Mouse (Mus musculus) urinary bladder, adult 18-20 months (tissue): ENCODE results near the gene H2afy2.

Source experiments
- DNase-seq, 2 experiments: peaks; one replicate each; pipeline ENCODE4 v3.0.0; 2022; ENCODE audit warnings: low spot score in 2 of 2, mixed read lengths in 2 of 2

The H2afy2 gene

GRCm38 (mm10) chr10:61783621-61784251, at the start of gene H2afy2:
Gene H2afy2, minus strand, starts transcription at chr10:61784147.
- peak; percentile 36 to 57 for DNase-seq

GRCm38 (mm10) chr10:61832713-61833112, 48.8 kb upstream of the H2afy2 start:
- no peak for DNase-seq

DNA sequence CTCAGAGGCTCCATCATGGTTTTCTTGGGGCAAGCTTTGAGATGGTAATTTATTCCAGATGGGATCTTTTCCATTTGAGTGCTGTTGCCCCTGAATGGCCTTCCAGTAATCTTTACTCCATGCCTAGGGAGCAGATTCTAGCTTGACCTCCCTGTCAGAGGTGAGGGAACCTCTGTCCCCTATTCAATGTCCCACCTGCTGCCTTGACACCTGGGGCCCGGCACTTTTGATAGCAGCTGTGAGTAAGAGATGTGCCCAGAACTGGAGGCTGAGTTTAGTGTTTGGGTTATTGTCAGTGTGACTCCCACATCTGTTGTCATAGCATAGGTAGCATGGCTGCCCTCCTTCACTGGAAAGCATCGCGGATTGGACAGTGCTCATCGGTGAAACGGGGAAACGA, 47.8 kb upstream of the H2afy2 start:
- no peak for DNase-seq

GRCm38 (mm10) chr10:61831251-61831650, 47.3 kb upstream of the H2afy2 start:
- no peak for DNase-seq

DNA sequence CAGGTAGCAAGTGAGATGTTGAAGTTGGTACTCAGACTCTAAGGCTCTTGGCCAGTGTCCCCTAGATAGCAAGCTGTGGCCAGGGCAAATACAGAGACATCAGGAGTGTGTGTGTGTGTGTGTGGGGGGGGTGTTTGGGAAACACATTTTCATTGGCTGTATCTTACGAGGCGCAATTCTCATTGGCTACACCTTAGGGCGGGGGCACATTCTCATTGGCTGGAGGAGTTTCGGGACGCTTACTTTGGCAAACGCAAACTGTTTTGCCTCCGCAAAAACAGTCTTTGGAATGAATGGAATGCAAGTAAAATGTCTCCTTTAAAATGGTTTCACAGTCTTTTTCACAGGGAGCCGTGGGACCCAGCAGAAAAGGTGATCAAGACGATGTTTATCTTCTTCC, 46.9 kb upstream of the H2afy2 start:
- DNase-seq, result no peak

- no peak for DNase-seq
Observed at GRCm38 (mm10) chr10:61829046-61829445, 45.1 kb upstream of the H2afy2 start.

GRCm38 (mm10) chr10:61827950-61828936, 44.3 kb upstream of the H2afy2 start:
- DNase-seq, result no peak

DNA sequence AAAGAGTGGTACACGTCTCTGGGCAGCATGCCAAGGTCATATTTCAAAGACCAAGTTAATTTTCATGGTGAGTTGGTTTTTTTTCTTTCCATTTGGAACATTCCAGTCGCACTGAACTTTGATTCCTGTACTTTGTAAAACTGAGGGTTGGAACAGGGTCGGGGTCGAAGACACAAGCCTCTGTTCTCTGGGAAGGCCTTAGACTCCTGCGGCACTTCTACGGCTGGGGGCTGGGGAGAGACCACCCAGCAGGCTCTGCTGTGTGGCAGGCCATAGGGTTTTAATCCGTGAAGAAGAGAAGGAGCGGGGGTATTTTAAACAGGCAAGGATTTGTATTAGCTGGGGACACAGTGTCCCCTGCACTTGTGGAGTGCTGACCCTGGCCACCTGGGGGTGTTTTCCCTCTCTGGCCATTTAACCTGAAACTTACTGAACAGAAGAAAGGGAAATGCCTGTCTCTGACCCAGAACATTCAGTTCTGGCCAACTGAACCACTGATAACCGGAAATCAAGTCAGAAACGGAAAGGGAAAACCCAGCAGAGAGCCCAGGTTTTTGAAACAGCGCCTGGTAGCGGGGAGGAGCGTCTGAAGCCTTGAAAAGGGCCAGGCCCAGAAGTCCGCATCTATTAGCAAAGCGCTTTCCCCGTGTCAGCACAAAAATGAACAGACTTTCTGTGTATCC, 42.9 kb upstream of the H2afy2 start:
- DNase-seq, result no peak

GRCm38 (mm10) chr10:61825979-61826752, 42.2 kb upstream of the H2afy2 start:
- no peak for DNase-seq

DNA sequence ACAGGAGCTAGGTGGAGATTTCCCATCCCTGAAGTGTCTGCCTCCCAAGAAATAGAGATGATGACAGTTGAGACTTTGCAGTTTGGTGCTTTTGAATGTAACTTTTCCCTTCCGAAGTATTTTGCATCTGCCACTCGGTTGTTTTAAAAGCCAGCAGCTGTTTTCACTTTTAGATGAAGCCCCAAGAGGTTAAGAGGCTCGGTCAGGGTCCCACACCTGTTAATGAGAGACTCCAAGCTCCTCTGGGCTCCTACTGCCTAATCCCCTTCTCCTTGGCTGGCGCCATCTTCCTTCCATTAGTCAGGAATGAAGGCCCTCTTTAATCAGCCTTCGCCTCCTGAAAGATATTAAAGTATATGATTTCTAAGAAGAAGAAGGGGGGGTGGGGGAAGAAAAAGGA, 41.6 kb upstream of the H2afy2 start:
- no peak for DNase-seq

GRCm38 (mm10) chr10:61823731-61824115, 39.8 kb upstream of the H2afy2 start:
- DNase-seq, result no peak

DNA sequence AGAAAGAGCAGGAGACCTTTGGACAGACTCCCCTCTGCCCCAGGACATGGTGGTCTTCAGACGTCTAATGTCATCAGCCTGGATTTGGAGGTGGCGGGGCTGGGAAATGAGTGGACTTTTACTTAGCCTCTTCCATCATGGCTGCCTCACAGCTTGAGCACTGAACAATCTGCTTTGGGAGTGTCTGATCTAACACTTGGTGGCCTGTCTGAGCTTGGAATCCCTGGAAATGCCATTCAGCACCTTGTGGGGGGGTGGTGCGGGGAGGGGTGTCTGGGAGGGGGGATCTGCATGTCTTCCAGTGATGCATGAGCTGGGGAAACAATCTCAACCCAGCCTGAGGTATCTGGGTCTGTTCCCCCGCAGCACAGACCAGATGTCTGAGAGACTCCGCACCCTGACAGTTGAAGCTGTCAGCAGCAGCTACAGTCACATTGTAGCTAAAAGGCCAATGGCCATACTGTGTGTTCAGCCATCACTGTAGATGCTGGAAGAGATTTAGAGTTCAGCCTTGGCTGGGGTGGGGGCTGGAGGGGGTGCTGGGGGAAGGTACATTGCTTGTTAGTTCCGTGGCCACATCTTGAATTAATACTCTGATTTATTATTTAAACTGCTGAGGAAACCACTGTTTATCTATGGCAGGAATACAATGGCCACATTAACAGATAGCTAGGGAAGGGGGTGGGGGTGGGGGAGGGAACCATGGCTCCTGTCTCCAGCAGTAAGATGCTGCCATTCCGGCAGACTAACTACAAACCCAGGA, 39.2 kb upstream of the H2afy2 start:
- DNase-seq, result no peak

GRCm38 (mm10) chr10:61820050-61820449, 36.1 kb upstream of the H2afy2 start:
- no peak for DNase-seq

DNA sequence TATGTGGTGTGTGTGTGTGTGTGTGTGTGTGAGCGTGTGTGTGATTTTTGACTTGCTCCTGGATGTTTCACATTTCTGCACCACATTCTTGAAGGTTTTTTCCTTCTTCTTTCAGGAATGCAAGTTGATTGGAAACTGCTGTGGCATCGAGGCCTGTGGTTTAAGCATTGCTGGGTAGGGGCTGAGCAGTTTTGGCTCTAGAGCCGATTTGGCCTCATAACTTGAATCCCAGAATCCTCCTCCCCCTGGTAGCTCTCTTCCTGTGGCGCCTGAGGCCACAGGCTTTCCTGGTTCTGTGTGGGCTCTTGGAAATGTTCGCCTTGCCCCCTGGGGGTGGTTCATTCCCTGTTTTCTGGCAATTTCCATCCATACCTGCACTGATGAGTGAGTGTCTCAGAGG, 28.0 kb upstream of the H2afy2 start:
- DNase-seq, result no peak

GRCm38 (mm10) chr10:61798133-61798576, 14.2 kb upstream of the H2afy2 start:
- no peak for DNase-seq

DNA sequence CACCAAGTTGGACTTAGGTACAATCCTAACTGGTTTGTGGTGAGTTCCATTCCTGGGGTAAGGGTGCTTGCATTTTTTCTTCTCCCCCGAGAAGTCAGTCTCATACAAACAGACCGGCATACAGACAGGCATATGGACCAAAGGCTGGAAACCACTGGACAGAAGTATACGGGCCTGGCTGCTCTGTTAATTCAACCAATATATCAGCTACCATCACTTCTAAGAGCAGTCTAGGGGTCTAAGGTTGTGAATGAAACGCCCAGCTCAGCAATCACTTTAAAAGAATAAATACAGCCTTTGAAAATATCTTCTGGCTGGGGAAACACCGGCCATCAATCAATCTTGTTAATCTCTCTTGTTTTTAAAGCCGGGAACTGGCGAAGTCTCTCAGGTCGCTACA, 11.5 kb upstream of the H2afy2 start:
- DNase-seq, result no peak

DNA sequence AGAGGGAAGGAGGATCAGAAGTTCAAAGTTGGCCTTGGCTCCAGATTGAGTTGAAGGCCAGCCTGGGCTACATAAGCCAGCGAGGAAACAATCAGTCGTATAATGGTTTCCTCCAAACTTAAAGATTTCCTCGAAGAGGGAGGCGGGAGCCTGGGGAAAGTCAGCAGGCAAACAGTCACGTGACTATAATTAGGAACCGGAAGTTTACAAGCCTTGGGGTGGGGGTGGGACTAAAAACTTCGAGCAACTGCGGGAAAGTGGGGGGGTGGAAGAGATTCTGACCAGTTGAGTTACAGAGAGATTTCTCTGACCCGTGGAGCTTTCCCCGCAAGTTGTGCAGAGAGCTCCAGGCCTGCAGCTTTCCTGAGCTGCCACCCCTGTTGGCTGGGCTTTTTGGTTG, 11.0 kb upstream of the H2afy2 start:
- no peak for DNase-seq

DNA sequence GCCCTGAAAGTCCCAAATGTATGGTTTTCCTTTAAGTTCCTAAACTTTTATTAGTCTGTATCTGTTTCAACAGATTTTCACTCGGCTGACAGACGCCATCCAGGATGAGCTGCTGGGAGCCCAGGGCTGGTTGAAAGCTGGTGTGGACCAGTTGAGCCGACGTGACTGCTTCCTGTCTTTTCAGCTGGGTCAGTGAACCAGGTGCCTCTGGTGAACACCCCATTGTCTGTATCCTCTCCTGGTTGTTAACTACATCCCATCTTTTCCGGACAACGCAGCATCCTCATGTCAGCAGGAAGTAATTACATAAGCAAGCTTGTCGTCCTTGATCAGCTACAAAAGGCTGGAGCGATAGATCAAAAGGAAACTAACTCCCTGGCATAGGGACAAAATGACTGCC, 9.1 kb upstream of the H2afy2 start:
- no peak for DNase-seq

DNA sequence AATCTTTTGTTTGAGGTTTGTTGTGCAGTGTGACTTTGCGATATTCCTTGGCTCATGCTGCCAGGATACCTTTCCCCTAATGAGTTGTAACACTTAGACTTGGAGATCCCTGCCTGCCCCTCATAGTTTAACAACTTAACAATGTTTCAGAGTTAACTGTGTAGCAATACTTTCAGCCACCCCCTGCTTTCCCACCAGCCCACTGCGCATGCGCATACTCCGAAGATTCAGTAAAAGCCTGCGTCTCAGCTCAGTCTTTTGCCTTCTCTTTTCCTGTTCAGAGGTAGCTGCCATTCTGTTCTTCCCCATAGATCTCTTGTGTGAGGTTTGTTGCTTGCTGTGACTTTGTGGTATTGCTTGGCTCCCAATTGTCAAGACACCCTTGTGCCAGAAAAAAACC, 4.6 kb upstream of the H2afy2 start:
- no peak for DNase-seq

DNA sequence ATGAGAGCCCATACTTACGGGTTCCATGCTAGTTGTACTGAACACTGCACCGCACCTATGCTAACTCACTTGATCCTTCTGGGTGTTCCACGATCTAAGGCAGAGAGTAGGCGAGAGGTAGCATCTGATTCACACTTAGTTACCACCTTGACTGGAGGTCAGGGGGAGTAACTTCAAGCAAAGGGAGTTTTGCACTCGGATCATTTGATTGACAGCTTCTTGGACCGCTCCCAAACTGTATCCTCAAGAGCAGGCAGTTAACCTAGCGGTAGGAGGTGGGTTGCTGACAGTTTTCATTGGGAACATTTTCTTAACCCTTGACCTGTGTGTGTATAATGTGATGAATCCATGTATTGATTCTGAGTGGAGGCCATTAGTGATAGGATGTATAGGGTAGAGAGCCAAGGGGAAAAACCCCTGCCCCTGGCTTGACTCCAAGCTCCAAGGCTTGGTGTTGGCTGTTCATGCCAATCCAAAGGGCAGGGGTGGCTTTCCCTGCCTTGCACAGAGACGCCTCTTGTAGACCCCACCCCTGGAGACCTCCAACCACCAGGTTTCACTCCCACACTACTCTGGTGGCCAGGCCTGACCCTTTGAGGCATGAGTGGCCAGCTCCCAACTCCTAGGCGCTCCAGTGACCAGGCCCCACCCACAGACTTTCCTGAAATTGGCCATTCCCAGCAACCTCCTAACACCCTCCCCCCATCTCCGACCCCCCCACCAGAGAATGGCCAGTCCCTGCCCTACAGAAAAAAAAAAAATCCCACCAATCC, 3.8 kb upstream of the H2afy2 start:
- no peak for DNase-seq
